Mouse (Mus musculus) heart, adult 9 months (tissue): ENCODE data around the gene Gm128.

Source experiments
- DNase-seq, 2 experiments: peaks; one replicate each; pipeline ENCODE4 v3.0.0; 2022; ENCODE audit warnings: low spot score in 2 of 2

The Gm128 gene

GRCm38 (mm10) chr3:95269789-95270188, 28.4 kb upstream of the Gm128 start:
- DNase-seq = no peak

- no peak for DNase-seq
Measured at GRCm38 (mm10) chr3:95267855-95268254, 26.5 kb upstream of the Gm128 start.

GRCm38 (mm10) chr3:95266052-95266451, 24.7 kb upstream of the Gm128 start:
- no peak for DNase-seq

- no peak for DNase-seq
Measured at GRCm38 (mm10) chr3:95264724-95265123, 23.3 kb upstream of the Gm128 start.

GRCm38 (mm10) chr3:95263089-95263739, 21.8 kb upstream of the Gm128 start:
- peak; percentile 47 to 57 for DNase-seq

DNA sequence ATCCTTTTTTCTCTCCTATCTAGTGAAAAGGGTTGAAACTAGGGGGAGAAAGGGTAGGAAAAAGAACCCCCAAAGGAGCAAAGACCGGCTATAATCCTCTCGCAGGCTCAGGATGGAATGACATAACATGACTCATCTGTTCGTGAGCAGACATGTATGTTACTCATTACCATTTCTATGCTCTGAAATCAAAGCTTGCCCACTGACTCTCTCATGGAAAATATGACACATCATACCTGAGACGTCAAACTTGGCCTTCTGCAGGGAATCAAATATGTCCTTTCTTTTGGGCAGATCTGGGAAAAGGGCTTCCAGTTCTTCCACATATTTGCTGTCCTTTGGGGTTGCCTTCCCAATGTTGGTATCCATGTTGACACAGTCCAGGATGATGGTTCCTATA, 20.6 kb upstream of the Gm128 start:
- no peak for DNase-seq

- no peak for DNase-seq
Measured at GRCm38 (mm10) chr3:95256931-95257330, 15.5 kb upstream of the Gm128 start.

- no peak for DNase-seq
Measured at GRCm38 (mm10) chr3:95250783-95251424, 9.5 kb upstream of the Gm128 start, which contains the start of gene Bnipl. Gene Bnipl (minus strand): TSS chr3:95251193.

- DNase-seq = no peak
Measured at GRCm38 (mm10) chr3:95250361-95250760, 9.0 kb upstream of the Gm128 start.

- no peak for DNase-seq
Measured at GRCm38 (mm10) chr3:95247660-95248336, 6.4 kb upstream of the Gm128 start.

DNA sequence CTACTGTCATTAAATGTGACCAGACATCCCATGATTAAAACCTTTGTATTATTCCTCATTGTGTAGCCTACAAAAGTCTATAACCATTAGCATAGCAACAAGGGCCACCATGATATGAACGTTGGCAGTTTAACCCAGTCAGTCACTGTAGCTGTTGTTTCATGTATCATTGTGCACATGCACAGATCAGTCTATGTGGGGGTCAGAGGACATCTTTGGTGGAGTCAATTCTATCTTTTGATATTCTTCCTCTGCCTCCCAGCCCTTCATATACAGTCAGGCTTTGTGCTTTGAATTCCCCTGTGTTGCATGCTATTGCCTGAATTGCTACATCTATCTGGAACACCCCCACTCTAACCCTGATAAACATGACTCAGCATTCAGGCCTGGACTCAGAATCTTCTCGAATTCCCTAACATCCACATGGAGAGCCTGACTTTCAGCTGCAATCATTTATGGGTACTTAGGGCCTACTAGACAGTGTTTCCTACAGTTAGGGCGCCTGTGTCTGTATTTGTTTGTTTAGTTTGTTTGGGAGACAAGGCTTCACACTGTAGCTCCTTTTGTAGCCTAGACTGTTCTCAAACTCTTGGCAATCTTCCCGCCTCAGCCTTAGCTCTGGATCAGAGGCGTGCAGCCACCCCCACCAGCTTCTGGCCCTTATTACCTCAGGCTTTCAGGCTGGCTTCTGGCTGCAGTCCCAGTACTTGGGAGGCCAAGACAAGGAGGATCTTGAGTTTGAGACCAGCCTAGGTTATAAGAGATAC, 5.2 kb upstream of the Gm128 start:
- DNase-seq = peak; percentile 23 to 29

GRCm38 (mm10) chr3:95243086-95243485, 1.7 kb upstream of the Gm128 start:
- DNase-seq = no peak

DNA sequence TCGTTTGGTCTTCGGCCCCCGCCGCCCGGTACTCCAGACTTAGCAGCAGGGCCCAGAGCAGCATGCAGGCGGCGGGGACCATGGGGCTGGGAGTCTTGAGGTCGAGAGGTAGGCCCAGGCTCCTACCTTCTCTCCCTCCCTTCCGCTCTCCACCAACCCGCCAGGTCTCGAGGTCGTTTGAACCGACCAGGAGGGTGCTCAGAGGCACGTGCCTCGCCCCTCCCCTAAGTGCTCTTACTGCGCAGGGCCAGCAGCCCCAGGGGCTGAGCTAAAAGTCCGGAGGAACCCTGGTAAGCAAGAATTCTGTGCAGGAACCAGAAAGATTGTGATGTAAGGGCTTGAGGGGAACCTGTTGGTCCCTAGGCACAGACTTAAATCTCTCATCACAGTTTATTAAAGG, 498 bp downstream of the Gm128 start:
- DNase-seq = no peak

DNA sequence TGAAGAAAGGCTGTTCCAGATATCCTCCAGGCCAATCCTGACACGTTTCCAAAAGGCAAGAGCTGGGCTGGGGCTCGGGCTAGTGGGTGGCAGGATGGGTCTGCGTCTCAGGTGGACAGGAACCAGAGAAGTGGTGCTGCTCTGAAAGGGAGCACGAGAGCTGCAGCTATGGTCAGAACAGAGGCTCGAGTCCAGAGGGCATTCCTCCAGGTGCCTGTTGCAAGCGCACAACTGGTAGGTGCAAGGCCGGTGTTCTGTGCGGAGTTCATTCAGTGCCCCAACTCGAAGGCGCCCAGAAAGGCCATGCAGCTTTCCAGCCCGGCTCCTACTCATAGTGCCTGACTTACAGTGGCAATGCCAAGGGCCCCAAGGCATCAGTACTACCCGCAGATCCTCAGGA, 1.4 kb downstream of the Gm128 start:
- no peak for DNase-seq

DNA sequence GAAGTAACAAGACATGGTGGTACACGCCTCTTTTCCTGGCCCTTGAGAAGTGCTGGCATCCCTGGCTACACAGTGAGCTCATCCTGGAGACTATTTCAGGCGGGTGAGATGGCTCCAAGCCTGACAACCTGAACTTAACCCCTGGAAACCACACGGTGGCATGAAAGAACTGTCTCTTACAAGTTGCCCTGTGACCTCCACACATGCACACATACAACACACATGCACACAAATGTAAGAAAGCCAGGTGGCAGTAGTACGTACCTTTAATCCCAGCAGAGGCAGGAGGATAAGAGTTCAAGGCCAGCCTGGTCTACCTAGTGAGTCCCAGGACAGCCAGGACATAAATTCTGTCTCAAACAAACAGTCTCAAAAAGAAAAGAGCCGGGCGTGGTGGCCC, 2.4 kb downstream of the Gm128 start:
- no peak for DNase-seq

GRCm38 (mm10) chr3:95237541-95238099, 3.8 kb downstream of the Gm128 start:
- no peak for DNase-seq

DNA sequence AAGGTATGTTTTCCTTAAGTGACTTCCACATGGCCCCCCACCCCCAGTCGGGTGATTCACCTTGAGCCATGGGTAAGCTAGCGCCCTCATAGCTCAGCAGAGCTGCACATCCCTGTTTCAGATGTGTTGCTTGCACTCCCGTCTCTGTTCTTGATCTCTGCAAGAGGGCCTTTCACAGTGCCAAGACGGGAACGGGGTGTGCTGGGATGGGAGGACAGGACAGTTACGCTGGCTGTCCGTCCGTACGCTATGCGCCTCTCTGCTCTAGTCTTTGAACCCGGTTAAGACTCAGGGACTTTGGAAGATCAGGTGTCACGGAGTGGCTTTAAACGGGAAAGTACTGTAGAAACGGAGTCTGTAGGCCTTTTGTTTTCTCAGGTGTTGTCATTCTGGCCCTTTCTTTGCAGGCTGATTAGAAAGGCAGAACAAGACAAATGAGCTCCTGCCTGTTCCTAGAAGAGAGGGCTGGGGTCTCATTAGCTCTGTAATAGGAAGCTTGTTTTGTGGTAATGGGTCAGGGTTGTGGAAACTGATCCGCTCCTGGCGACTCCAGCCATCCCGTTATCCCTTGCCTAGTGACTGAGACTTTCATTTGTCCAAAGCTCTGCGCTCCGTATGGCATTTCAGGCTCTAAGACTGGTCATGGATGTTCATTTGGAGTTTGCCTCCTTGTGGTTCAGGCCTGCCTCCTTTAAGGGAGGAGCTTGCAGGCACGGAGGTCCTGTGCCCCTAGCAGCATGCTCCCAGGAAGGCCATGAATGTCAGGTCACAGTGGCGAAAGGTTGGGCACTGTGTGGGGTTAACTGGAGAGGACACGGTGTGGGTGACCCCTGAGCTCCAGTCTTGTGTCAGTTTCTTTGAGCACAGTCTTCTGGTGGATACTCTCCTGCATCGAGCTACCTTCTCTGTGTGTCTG, 5.8 kb downstream of the Gm128 start:
- DNase-seq = no peak

DNA sequence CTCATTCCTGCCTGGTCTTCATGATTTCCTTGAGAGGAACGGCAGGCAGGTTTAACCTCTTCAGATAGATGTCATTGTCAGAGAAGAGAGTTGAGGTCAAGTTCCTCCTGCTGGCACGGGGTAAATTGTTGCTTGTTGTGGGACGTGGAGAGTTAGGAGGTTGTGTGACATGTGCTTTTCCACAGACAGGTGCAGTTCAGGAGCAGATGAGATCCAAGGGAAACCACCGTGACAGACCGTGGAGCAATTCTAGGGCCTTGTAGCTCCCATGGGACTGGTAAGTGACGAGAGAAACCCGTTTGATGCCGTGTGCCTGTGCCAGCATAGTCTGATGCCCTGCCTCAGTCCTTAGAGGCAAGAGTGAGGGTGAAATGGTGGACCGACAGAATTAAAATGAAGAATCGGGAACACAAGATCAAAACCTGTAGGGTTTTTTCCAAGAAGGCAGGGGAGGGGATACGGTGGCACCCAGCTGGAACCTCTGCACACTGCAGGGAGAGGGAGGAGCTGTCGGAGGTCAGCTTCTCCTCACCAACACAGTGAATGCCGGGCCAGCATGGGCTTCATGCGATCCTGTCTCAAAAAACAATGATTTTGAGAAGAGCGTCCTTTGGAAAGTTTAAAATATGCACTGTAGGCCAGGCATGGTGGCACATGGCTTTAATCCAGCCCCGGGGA, 8.0 kb downstream of the Gm128 start:
- no peak for DNase-seq

DNA sequence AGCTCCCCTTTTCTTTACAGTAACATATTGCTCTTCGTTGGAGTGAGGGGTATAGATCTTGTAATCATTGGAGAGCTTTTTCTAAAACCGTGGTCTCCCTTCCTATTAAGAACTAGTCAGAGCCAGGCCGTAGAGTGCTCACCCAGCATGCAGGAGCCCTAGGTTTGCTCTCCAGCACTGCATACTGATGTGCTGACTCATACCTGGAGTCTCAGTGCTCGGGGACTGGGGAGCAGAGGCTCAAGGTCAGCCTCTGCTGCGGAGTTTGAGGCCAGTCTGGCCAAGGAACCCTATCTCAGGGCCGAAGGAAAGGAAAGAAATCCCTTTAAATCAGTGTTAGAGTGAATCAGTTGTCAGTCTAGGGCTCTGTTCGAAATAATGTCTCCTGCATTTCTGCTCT, 8.6 kb downstream of the Gm128 start:
- DNase-seq = no peak
